Mouse (Mus musculus): ENCODE measurements around the gene Ddx43.
"Not testable (repeated sequence)": the region's sequence is repeated elsewhere in the genome, so short reads cannot be mapped to it uniquely, and the experiment has no call there.

Ddx43 gene

GRCm38 (mm10) chr9:78395630-78396351, at the start of gene Ddx43:
Gene Ddx43 (plus strand): TSS chr9:78395777.
- peak; percentile 2 to 26 for DNase-seq (ENCODE audit: low spot score in 2 of 2)

GRCm38 (mm10) chr9:78347004-78347403, 48.6 kb upstream of the Ddx43 start:
- no peak for DNase-seq (ENCODE audit: low spot score in 2 of 2)

- not testable (repeated sequence) for DNase-seq (ENCODE audit: low spot score in 2 of 2)
Observed at GRCm38 (mm10) chr9:78348206-78349004, 47.2 kb upstream of the Ddx43 start.

GRCm38 (mm10) chr9:78349141-78349540, 46.4 kb upstream of the Ddx43 start:
- not testable (repeated sequence) for DNase-seq (ENCODE audit: low spot score in 2 of 2)

- not testable (repeated sequence) for DNase-seq (ENCODE audit: low spot score in 2 of 2)
Observed at GRCm38 (mm10) chr9:78350007-78350406, 45.6 kb upstream of the Ddx43 start.

GRCm38 (mm10) chr9:78351504-78352220, 43.9 kb upstream of the Ddx43 start:
- no peak for DNase-seq (ENCODE audit: low spot score in 2 of 2)

GRCm38 (mm10) chr9:78354665-78355578, 40.7 kb upstream of the Ddx43 start:
- no peak for DNase-seq (ENCODE audit: low spot score in 2 of 2)

GRCm38 (mm10) chr9:78355611-78356010, 40.0 kb upstream of the Ddx43 start, which contains the start of gene Gsta2:
Gene Gsta2 (minus strand): TSS chr9:78355788.
- DNase-seq (ENCODE audit: low spot score in 2 of 2), result no peak

- DNase-seq (ENCODE audit: low spot score in 2 of 2), result peak; percentile 32 to 38
Observed at GRCm38 (mm10) chr9:78358053-78358452, 37.5 kb upstream of the Ddx43 start.

- DNase-seq (ENCODE audit: low spot score in 2 of 2), result no peak
Observed at GRCm38 (mm10) chr9:78359750-78360483, 35.7 kb upstream of the Ddx43 start.

GRCm38 (mm10) chr9:78360484-78360872, 35.1 kb upstream of the Ddx43 start:
- DNase-seq (ENCODE audit: low spot score in 2 of 2), result no peak

- no peak for DNase-seq (ENCODE audit: low spot score in 2 of 2)
Observed at GRCm38 (mm10) chr9:78363374-78363773, 32.2 kb upstream of the Ddx43 start.

- no peak for DNase-seq (ENCODE audit: low spot score in 2 of 2)
Observed at GRCm38 (mm10) chr9:78364701-78365100, 30.9 kb upstream of the Ddx43 start.

- DNase-seq (ENCODE audit: low spot score in 2 of 2), result no peak
Observed at GRCm38 (mm10) chr9:78365850-78366544, 29.6 kb upstream of the Ddx43 start.

GRCm38 (mm10) chr9:78367959-78368358, 27.6 kb upstream of the Ddx43 start, which contains the start of gene Dppa5a:
Gene Dppa5a (minus strand): TSS chr9:78368177.
- DNase-seq (ENCODE audit: low spot score in 2 of 2), result not testable (repeated sequence)

- DNase-seq (ENCODE audit: low spot score in 2 of 2), result no peak
Observed at GRCm38 (mm10) chr9:78368671-78369293, 26.8 kb upstream of the Ddx43 start.

- no peak for DNase-seq (ENCODE audit: low spot score in 2 of 2)
Observed at GRCm38 (mm10) chr9:78369349-78369748, 26.2 kb upstream of the Ddx43 start.

GRCm38 (mm10) chr9:78369786-78370185, 25.8 kb upstream of the Ddx43 start:
- DNase-seq (ENCODE audit: low spot score in 2 of 2), result no peak

- DNase-seq (ENCODE audit: low spot score in 2 of 2), result no peak
Observed at GRCm38 (mm10) chr9:78371441-78371840, 24.1 kb upstream of the Ddx43 start.

All from spleen, postnatal 36 days (tissue).